Mouse (Mus musculus) gastrocnemius, postnatal 4 days (tissue): ENCODE data around the gene Apmap. TPM values are rescaled to one million over a fixed set of nuclear protein-coding genes. Genes with fewer than 3 reads are reported as not detected.
A peak's percentile ranks its signal among the peaks of the same experiment; 100 is the strongest.
"Not testable (repeated sequence)": the region's sequence is repeated elsewhere in the genome, so short reads cannot be mapped to it uniquely, and the experiment has no call there.

Experiments used
- DNase-seq, 2 experiments: peaks; one replicate each; pipeline ENCODE4 v3.0.0; 2021 to 2022; ENCODE audit warnings: low spot score in 2 of 2, mixed read lengths in 2 of 2
- total RNA-seq, 2 experiments: library from RNA; stranded (reverse); gene quantifications; 2 replicates each; pipeline ENCODE4 v1.2.3; 2021

Gene Apmap
- total RNA-seq, 2 experiments from 2014 or later, result 26.2 to 28.9 TPM

DNA sequence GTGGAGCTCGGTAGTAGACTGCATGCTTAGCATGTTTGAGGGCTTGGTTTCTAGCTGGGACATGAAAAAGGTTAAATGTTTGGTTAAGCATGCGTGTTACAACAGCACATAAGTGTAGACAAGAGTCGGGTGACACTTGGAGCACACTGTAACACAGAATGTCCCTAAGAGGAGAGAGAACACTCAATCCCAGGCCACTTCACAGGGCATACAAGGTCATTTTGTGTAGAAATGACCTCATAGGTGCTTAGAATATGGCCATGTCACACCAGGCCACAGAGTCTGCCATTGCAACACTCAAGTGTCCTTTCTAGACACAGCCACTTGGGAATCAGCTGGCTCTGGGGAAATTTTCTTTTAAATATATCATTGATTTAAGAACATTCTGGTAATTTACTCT lies 15.6 kb upstream of the Apmap start:
- DNase-seq, result no peak

DNA sequence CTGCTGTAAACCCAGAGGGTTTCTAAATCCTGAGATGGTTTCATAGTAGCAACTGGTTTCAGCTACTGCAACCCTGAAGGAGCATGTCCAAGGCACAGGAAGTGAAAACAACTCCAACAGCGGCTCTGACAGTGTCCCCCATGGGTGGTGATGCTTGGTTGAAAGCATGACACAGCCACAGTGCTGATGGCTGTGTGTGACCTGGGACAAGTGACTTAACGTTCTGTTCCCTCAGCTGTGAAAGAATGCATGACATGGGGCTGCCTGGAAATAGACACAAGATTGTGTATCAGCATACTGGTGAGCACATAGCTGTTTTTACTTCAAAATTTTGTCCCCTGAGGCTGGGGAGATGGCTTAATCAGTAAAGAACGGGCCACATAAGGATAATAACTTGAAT lies 13.3 kb upstream of the Apmap start:
- no peak for DNase-seq

- no peak for DNase-seq
Measured at GRCm38 (mm10) chr2:150610097-150610496, 1.7 kb upstream of the Apmap start.

DNA sequence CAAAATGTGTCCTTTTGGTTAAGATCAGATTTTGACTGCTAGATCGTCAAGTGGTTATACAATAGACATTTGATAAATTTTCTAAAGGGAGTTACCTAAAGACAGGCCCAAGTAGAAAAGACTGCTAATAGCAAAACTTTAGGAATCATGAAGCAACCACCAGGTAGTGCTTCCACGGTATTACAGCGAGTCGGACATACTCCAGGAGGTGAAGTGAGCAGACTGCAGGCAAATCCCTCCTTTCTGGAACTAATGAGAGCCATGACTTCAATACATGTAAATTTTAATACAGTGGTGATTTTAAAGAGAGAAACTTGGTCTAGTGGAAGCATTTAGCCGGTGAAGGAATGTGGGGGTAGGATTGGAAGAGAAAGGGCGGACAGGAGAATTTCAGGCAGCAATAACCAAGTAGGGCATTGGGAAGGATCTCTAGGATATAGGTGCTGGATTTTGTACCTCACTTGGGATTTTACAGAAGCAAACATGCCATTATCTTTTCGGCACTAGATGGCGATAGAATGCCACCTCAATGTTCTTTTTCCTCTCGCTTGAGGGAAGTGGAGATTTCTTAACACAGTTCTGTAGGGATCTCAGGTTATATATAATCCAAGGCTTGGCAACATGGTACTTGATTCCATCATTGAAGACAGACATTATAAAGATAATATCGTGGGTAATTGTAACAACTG lies 649 bp upstream of the Apmap start:
- DNase-seq, result peak in 1 of 2 experiments; percentile 45

- no peak for DNase-seq
Measured at GRCm38 (mm10) chr2:150607086-150607485, 1.3 kb downstream of the Apmap start.

GRCm38 (mm10) chr2:150604802-150605201 lies 3.6 kb downstream of the Apmap start:
- no peak for DNase-seq

GRCm38 (mm10) chr2:150602166-150602565 lies 6.2 kb downstream of the Apmap start:
- DNase-seq, result no peak

DNA sequence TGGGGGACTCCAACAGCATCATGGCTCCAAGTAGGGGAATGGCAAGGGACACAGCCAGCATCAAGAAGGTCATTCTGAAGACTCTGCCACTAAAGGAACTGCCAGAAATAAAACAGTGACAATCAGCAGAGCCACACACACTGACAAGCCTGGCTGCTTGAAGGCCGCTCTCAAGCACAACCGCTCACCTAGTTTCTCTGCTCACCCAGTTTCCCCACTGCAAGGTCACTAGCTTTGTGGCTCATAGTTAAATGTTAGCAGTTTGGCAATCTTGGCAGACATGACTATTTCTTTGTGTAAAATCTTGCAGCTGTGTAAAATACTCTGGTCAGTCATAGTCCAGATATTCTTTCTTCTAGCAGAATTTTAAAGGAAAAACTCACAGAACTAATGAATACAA lies 8.1 kb downstream of the Apmap start:
- DNase-seq, result no peak

GRCm38 (mm10) chr2:150595411-150596190 lies 12.8 kb downstream of the Apmap start:
- DNase-seq, result no peak

DNA sequence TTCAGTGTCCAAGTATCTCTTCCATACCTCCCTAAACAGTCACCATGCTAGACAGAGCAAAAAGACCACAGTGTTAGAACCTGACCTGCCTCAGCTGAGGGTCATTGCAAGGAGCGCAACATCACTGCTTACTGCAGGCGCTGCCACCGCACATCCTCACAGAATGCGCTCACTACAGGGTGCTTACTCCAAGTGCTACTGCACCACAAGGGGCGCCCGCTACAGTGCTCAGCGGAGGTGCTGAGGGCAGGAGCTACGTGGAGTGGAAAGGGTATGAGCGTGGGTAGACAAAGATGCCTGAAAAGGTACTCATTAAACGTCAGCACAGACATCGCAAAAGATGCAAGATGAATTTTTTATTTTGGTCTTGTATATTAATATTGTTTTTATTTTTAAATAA lies 19.3 kb downstream of the Apmap start:
- no peak for DNase-seq

DNA sequence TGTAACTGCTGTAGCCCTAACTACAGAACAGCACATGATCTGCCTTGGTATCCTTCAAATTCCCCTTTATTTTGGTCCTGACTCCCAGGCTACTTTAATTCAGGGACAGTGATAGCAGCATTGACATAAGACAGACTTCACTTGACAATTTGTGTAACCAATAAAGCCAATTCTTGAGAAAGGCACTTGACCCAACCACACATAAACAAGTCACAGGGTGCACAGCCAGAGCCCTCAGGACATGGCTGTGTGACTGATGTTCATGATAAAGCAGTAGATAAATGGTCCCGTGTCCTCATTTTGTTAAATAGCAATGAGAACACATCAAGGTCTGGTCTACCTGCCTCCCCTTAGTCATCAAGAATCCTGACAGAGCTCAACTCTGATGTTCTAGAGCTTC lies 28.7 kb downstream of the Apmap start:
- DNase-seq, result no peak

DNA sequence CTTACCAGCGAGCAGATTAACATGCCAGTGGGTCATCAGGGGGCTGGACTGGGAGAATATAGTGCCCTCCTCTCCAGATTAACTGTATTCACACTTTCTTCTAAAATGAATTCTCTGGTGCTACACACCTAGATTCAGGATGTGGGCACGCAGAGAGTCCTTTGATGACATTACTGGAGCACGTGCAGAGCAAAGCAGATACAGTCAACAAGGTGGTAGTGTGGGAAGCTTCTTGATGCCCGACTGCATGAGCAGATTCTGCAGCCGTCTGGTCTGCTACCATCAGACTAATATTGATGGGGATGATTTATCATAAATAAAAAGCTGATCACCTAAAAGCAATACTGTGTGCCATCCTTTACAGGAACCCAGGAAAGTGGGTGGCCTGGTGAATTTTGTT lies 29.8 kb downstream of the Apmap start:
- DNase-seq, result no peak

GRCm38 (mm10) chr2:150576256-150576655 lies 32.1 kb downstream of the Apmap start:
- DNase-seq, result no peak

GRCm38 (mm10) chr2:150572463-150572862 lies 35.9 kb downstream of the Apmap start:
- no peak for DNase-seq

GRCm38 (mm10) chr2:150570761-150571160 lies 37.6 kb downstream of the Apmap start:
- no peak for DNase-seq

- DNase-seq, result no peak
Measured at GRCm38 (mm10) chr2:150569847-150570590, 38.3 kb downstream of the Apmap start, which contains the start of gene Cst7. Gene Cst7, plus strand, starts transcription at chr2:150570415.

DNA sequence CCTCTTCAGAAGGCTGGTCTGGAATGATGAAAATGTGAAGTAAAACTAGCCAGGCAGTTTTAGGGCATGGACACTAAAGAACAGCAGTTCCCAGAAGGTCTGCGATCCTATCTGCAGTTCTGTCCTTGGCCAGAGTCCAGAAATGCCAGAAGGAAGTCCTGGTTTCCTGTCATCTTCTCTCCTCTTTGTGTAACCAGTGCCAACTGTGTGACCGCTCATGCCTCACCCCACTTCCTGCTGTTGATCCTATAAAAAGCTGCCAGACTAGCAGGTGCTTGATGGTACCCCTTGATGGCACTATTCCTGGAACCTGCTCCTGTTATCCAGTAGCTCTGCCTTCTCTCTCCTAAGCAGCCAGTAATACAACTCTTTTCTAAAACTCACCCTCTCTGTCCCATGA lies 41.3 kb downstream of the Apmap start:
- DNase-seq, result no peak

DNA sequence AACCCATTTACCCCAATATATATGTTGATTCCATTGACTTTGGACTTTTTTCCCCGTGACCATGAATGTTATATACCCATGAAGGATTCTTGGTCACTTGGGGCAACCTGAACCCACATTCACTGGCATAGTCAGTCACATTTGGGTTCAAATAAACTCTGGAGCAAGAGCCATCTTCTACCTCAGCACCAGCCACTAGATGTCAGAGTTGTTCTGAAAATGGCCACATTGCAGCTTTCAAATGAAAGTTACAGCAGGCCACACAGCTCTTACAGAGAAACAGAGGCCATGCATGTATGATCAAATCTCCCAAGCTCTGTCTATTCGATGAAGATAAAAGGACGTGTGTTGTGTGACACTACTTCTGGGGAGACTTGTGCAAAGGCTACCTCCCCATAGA lies 49.8 kb downstream of the Apmap start:
- DNase-seq, result no peak

DNA sequence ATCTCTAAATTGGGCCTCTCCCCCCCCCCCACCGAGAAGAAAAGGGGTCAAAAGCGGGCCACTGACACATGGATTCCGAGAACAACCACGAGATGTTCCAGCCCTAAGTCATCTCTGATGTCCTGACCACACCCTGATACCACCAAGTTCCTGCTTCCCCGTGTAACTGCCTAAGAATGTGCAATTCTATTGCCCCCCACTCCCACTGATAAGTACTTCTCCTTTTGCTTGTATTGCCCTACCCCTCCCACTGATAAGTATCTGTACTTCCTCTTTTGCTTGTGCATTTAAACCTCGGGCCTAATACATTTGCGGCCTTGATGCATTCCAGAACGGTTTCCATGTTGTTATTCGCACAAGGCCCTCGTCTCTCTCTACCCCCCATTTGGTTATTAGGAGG lies 58.8 kb downstream of the Apmap start:
- not testable (repeated sequence) for DNase-seq
